Mouse (Mus musculus): Measurements from ENCODE around the gene Sycp2. TPM values are rescaled to one million over a fixed set of nuclear protein-coding genes. Genes with fewer than 3 reads are reported as not detected.

Sycp2 gene
- polyA plus RNA-seq, 1 experiment, result not detected

DNA sequence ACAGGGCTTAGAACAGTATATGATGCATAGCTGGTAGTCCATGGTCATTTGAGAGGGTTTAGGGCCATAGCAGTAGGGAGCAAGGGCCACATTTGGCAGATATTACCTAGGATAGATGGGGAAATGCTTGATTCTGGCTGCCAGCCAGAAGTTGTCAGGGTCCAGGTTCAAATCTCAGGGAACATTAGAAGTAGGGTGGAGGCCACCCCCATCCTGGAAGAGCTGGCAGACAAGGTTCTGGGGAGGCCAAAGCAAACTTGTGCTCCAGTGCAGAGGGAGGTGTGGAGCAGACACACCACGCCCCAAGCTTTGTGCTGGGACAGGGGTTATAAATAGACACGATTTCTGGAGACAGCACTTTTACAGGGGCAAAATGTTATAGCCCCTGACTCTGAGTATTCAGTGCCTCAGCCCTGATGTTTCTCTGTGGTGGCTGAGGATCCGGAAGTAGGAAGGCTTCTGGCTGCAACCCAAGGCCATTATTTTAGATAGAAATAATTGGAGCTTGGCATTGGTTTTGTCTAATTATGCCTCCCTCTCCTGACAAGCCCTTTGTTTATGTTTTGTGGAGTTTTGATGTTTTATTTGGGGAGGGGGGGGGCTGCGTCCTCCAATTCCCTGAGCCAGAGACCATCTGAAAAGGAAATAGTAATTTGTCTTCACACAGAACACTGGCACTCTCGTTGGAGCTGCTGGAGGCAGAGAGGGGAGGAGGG lies 80.6 kb downstream of the Sycp2 start:
- TF ChIP-seq GATA1 (IDR thresholded peaks at IDR 0.05; ENCODE audit: low read length), result no peak

DNA sequence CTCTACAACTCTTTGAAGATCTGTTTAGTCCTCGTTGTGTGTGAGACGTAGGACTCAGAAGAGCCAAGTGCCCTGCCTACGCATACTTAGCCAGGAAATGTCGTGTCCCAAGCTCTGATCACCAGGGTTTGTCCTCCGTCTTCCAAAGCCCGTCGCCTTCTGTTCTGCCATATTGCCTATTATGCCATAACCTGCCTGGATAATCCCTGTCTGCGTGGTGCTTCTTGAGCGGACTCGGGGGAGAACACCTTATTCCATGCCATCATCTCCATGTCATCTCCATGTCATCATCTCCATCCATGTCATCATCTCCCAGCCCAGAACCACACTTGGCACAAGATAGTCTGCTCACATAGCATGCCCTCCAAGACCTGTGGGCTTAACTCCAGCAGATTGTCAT lies 81.4 kb downstream of the Sycp2 start:
- TF ChIP-seq GATA1 (IDR thresholded peaks at IDR 0.05; ENCODE audit: low read length), result no peak

- TF ChIP-seq GATA1 (IDR thresholded peaks at IDR 0.05; ENCODE audit: low read length), result no peak
Observed at GRCm38 (mm10) chr2:178324818-178325217, 82.7 kb downstream of the Sycp2 start.

DNA sequence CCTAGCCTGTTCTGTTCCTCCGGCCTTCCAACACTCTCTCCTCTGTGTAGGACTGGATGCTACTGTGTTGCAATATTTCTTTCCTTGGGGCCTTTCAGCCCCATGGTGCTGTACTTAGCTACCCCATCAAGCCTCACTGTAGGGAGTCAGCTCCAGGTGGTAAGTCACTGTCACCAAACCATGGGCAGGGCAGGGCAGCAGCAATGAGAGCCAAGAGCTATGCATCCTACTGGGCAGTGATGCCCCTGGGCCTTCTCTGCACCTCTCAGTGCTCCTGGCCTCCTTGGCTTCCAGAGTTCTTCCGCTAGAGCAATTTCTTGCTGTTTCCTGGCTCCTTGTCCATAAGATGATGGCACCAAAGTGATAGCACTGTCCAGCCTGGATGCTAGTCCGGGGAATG lies 83.1 kb downstream of the Sycp2 start:
- no peak for TF ChIP-seq GATA1 (IDR thresholded peaks at IDR 0.05; ENCODE audit: low read length)

DNA sequence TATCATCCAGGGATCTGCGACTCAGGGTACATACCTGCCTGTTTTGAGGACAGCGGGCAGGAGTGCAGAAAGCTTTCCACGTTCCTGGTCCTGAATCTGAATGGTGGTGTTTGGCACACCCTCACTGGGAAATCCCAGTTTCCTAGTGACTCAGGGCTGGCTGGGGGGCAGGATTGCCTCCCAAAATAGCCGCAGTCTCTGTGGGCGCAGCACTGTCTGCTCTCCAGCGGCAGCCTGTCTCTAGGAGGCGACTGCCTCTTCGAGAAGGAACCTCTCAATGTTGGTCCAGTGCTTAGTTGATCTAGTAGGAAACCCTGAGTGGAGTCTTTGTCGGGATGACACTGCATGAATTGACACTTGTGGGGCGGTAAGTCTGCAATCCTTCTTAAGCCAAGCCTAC lies 86.2 kb downstream of the Sycp2 start:
- no peak for TF ChIP-seq GATA1 (IDR thresholded peaks at IDR 0.05; ENCODE audit: low read length)

DNA sequence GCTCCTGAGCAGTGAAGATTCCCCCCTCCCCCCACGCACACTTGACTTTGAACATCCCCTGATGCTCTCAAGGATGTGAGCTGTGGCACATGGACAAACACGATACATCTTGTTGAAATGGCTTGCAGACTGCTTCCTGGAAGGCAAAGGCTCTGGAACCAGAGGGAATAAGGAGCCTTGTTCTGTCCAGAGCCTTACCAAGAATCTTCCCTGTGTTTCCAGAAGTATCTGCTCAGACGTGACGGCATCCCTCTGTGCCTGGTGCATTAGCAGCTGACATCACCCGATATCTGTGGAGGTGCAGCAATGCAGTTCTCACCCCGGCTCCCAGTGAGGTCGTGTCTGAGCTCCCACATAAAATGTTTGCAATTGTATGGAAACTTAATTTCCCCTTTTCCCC lies 87.7 kb downstream of the Sycp2 start:
- no peak for TF ChIP-seq GATA1 (IDR thresholded peaks at IDR 0.05; ENCODE audit: low read length)

DNA sequence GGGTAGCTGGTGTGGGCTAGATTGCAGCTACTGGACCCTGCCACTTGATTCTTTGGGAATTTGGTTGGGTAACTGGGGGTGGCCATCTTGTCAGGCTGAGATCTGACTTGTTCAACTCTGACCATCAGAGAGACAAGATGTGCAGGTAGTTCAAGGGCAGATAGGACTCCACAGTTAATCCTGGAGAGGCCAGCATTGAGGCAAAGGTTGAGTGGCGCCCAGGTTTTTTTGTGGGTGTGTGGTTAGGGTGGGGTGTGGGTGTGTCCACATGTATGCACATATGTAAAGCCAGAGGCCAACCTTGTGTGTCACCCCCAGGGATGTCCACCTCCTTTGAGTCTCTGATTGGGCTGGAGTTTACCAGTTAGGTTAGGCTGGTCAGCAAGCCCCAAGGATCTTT lies 91.2 kb downstream of the Sycp2 start:
- no peak for TF ChIP-seq GATA1 (IDR thresholded peaks at IDR 0.05; ENCODE audit: low read length)

DNA sequence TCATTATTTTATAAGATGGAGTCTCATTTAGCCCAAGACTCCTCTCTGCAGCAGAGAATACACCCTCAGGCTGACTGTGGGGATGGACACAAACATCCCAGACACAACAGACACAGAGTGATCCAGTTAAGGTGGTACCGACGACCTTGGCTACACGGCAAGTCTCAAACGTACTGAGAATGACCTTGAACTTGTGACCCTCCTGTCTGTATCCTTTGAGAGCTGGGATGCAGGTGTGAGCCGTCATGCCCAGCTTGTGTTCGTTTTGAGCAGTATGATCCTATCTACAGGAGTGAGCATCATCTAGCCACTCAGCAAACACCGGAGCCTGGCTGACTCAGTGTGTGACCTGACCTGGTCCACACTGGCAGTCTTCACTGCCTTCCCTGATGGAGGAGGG lies 93.9 kb downstream of the Sycp2 start:
- no peak for TF ChIP-seq GATA1 (IDR thresholded peaks at IDR 0.05; ENCODE audit: low read length)

DNA sequence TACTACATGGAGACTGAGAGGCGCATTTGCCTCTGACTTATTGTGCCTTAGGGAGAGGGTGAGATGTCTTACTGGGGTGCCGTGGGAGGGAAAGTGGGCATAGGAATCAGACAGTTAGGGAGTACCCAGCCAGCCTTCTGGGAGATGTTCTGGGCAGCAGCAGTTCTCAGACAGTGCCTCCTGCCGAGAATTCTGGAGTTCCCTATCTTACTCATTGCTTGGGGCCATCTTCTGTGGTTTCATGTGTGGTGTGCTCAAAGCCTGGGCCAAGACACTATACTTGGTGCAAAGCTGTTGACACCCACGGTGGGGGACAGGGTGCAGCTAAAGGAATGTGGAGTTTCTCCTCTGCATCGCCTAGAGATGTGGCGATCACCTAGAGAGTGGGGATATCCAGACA lies 102.8 kb downstream of the Sycp2 start:
- no peak for TF ChIP-seq GATA1 (IDR thresholded peaks at IDR 0.05; ENCODE audit: low read length)

GRCm38 (mm10) chr2:178304188-178304529 lies 103.3 kb downstream of the Sycp2 start:
- TF ChIP-seq GATA1 (IDR thresholded peaks at IDR 0.05; ENCODE audit: low read length), result no peak

DNA sequence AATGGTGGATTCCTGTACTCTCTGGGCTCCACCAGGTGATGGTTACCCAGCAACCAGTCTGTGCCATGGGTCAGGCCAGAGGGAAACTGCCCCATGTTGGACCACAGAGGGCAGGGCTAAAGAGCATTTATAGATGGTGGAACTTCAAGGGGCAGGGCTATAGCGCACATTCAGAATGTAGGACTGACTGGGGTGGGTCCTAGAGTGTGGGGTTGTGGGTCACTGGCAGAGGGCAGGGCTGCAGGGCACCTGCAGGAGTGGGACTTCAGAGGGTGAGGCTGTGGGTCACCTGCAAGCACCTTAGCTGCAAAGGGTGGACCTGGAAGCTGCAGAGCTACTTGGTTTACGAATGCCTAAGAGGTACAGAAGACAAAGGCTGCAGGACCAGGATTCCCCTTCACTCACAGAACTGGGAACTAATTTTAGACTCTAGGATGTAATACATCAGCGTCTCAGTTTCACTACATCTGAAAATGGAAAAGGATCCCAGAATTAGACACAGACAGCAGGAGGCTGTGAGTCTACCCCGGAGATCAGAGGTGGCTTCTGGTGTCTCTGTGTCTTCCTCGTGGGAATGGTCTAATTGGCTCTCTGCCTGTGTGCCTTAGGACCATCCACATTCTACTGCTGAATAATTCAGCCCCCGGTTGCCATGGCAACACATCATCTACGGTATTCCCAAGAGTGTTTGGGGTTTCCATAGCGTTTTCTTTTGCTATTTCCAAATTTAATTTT lies 103.9 kb downstream of the Sycp2 start:
- TF ChIP-seq GATA1 (IDR thresholded peaks at IDR 0.05; ENCODE audit: low read length), result no peak

Other genes starting within 250 kb of the Sycp2 start
- gene Ppp1r3d, start 6.8 kb upstream of the Sycp2 start, polyA plus RNA-seq (2012), result not detected in 2 replicates
- not detected in 2 replicates for gene Fam217b, start 6.8 kb upstream of the Sycp2 start, polyA plus RNA-seq (2012)
- not detected in 2 replicates for gene Cdh26, start 22.8 kb upstream of the Sycp2 start, polyA plus RNA-seq (2012)